Comparison of ENCODE assay signal across 8 mouse cellular contexts in genomic region chr5:150259191-150260053, GRCm38 (mm10).
DNase-seq lines count a peak whose midpoint lies in the region; ATAC-seq and TF ChIP-seq lines count a peak whose summit lies in the region.

No protein-coding gene starts in this region.

- H3K4me3 ChIP-seq in left cerebral cortex, adult 2 months, result peak overlapping the region; percentile 71

- H3K27ac ChIP-seq in left cerebral cortex, adult 2 months, result peak overlapping the region; percentile 96

- ATAC-seq in activated CD4-positive, CD25-positive, alpha-beta regulatory T cell, adult 4 months, result peak; percentile 74
- ATAC-seq in common myeloid progenitor, adult 5-6 weeks (replicated peaks; ENCODE audit: low read depth, poor library complexity, severe bottlenecking), result peak; percentile 57
- ATAC-seq in inflammation-experienced regulatory T-cells, adult 6 months, result peak; percentile 72
- ATAC-seq in erythroblast, adult 5-6 weeks (replicated peaks; ENCODE audit: low FRiP score, poor library complexity, severe bottlenecking), result no peak

- TF ChIP-seq CTCF in left cerebral cortex, adult 2 months (IDR thresholded peaks at IDR 0.05), result no peak

- intact Hi-C loops in left cerebral cortex, adult 2 months (cut with DNase I), result loop anchor here (5.0 kb wide), 1 partner anchor 88 kb away; no protein-coding TSS in a partner anchor

- peak; percentile 46 for DNase-seq in gastrocnemius, postnatal 10 days
- peak; percentile 79 to 80 for DNase-seq in left cerebral cortex, adult 2 months (ENCODE audit: extremely low spot score in 1 of 2, low spot score in 2 of 2)
- peak; percentile 34 to 45 for DNase-seq in lung, postnatal 4 days
- DNase-seq in right cerebral cortex, postnatal 10 days (ENCODE audit: low spot score in 2 of 2), result peak; percentile 87 to 90
